Mouse (Mus musculus) limb, embryonic 15.5 days (tissue): ENCODE results near the gene Dazap2. TPM values are rescaled to one million over a fixed set of nuclear protein-coding genes. Genes with fewer than 3 reads are reported as not detected.
"Not testable (repeated sequence)": the region's sequence is repeated elsewhere in the genome, so short reads cannot be mapped to it uniquely, and the experiment has no call there.

Experiments
- ATAC-seq: fragments of 200-750 bp; cut with Nextera tagmentation; 2 replicates; pipeline ENCODE4 v1.8.0; 2017; ENCODE audit warnings: low read depth, moderate TSS enrichment; ENCODE audit not compliant: insufficient number of reproducible peaks, low FRiP score, low TSS enrichment
- H3K27ac ChIP-seq: fragments of 300-500 bp; sonication (generic); 2 replicates; pipeline ENCODE4 v1.5.1; 2015; ENCODE audit warnings: moderate library complexity, mild to moderate bottlenecking, inconsistent platforms
- H3K27me3 ChIP-seq: fragments of 300-500 bp; sonication (generic); 2 replicates; pipeline ENCODE4 v1.6.1; 2015; ENCODE audit warnings: inconsistent platforms
- H3K36me3 ChIP-seq: fragments of 300-500 bp; sonication (generic); 2 replicates; pipeline ENCODE4 v1.6.1; 2015; ENCODE audit warnings: inconsistent platforms
- H3K4me1 ChIP-seq: fragments of 300-500 bp; sonication (generic); 2 replicates; pipeline ENCODE4 v1.6.1; 2015; ENCODE audit warnings: inconsistent platforms
- H3K4me2 ChIP-seq: fragments of 300-500 bp; sonication (generic); 2 replicates; pipeline ENCODE4 v1.6.1; 2015; ENCODE audit warnings: mild to moderate bottlenecking, inconsistent platforms
- H3K4me3 ChIP-seq: fragments of 300-500 bp; sonication (generic); 2 replicates; pipeline ENCODE4 v1.5.1; 2015; ENCODE audit warnings: mild to moderate bottlenecking, inconsistent platforms
- H3K9ac ChIP-seq: fragments of 300-500 bp; sonication (generic); 2 replicates; pipeline ENCODE4 v1.6.1; 2015; ENCODE audit warnings: inconsistent platforms
- H3K9me3 ChIP-seq: fragments of 300-500 bp; sonication (generic); 2 replicates; pipeline ENCODE4 v1.6.1; 2016; ENCODE audit warnings: inconsistent platforms
- WGBS: fragments of 180-500 bp; shearing (Covaris S2); methylation state at CpG from one replicate; pipeline ENCODE4 v1.1.7; 2015; 5-methylcytosine and 5-hydroxymethylcytosine counted together
- polyA plus RNA-seq: library from polyadenylated mRNA; unstranded; fragments of >200 nt; fragmentation: Nextera tagmentation; extraction: Ambion mirVana; gene quantifications from 2 replicates; pipeline ENCODE4 v1.2.1, GENCODE M21; 2015

Dazap2 gene
- polyA plus RNA-seq, 1 experiment from 2014 or later, result 166 TPM

DNA sequence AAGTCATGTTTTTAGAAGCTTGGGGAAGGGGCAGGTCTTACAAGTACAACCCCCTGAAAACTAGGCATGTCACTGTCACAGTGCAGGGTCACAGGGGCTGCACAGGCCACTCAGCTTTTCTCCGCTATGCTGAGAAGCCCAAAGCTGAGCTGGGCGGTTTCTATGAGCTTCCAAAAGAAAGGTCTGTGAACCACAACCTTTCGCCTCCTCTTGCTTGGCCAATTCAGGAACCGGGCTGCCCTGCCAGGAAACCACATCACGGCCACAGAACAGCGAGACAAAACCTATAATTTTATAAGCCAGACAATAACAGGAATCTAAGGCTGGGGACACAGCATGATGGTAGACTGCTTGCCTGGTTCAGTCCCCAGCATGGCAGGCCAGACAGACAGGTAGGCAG, 26.9 kb upstream of the Dazap2 start:
- ATAC-seq, result no peak
- H3K27me3 ChIP-seq, result no peaks in the 10 kb centered on the region
- H3K27ac ChIP-seq, result no peak overlapping the region
- H3K9me3 ChIP-seq, result no peaks in the 10 kb centered on the region
- H3K9ac ChIP-seq, result no peak overlapping the region
- H3K36me3 ChIP-seq, result peaks cover 34% of the 10 kb centered on the region
- 78% methylated on average over 6 of the region's 6 CpGs for WGBS
- H3K4me1 ChIP-seq, result no peaks in the 10 kb centered on the region
- no peak overlapping the region for H3K4me2 ChIP-seq
- no peak overlapping the region for H3K4me3 ChIP-seq

DNA sequence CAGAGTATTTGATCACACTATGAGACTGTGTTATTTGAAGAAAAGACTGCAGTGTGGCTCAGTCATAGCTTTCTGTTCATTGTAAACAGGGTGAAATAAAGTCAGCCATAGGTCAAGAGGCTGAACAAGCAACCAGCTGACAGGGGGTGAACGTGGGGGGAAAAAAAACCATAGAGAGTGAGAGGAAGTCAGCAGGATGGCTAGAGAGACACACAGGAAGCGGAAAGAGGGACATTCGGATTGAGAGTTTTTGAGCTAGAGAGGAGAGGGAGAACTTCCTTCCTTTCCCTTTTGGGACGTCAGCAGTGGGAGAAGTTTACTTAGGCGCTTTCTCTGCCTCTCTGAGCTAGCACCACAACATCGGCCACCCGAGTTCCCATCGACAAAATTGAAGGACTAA, 24.7 kb upstream of the Dazap2 start:
- no peaks in the 10 kb centered on the region for H3K4me1 ChIP-seq
- no peaks in the 10 kb centered on the region for H3K27me3 ChIP-seq
- no peak overlapping the region for H3K27ac ChIP-seq
- peaks cover 29% of the 10 kb centered on the region for H3K36me3 ChIP-seq
- WGBS, result 75% methylated on average over 8 of the region's 8 CpGs
- H3K9ac ChIP-seq, result no peak overlapping the region
- H3K4me3 ChIP-seq, result no peak overlapping the region
- H3K9me3 ChIP-seq, result no peaks in the 10 kb centered on the region
- H3K4me2 ChIP-seq, result no peak overlapping the region
- ATAC-seq, result no peak

DNA sequence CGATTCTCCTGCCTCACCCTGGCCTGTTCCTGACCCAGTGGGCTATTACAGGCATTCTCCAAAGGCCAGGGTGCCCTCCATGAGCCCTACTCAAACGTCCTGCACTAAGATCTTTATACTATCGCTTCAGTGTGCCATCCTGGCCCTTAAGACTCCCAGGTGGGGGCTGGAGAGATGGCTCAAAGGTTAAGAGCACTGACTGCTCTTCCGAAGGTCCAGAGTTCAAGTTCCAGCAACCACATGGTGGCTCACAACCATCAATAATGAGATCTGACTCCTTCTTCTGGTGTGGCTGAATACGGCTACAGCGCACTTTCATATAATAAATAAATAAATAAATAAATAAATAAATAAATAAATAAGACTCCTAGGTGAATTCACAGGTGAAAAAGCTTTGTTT, 22.3 kb upstream of the Dazap2 start:
- ATAC-seq, result no peak
- H3K9ac ChIP-seq, result no peak overlapping the region
- no peaks in the 10 kb centered on the region for H3K9me3 ChIP-seq
- H3K27me3 ChIP-seq, result no peaks in the 10 kb centered on the region
- H3K4me2 ChIP-seq, result no peak overlapping the region
- WGBS, result 79% methylated on average over 6 of the region's 6 CpGs
- no peak overlapping the region for H3K4me3 ChIP-seq
- peaks cover 9% of the 10 kb centered on the region; the same call in 1 of the 2 replicates for H3K36me3 ChIP-seq
- H3K4me1 ChIP-seq, result no peaks in the 10 kb centered on the region
- no peak overlapping the region for H3K27ac ChIP-seq

DNA sequence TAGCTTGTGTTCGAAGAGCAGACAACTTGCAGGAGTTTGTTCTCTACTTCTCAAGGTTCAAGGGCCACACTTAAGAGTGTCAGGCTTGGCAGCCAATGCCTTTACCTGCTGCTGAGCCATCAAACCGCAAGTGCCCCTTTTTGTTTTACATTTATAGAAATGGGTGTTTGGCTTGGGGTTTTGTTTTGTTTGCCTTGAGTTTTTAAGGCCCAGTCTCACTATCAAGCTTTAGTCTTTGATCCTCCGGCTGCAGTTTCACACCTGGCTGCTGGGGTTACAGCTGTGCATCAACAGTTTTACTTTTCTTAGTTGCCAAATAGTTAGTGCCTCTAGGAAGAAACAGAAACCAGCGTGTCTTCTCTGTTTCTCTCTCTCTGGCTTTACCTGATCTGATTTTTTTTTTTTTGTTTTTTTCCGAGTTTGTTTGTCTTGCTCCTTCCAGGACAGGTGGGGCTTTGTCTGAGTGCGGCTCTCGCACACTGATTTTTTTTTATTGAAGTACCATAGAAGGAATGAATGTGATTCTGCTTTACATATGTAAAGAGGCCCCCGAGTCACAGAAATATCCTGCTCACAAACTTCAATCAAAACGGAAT, 16.8 kb upstream of the Dazap2 start:
- Histone ChIP-seq H3K36me3 (no peaks in the 10 kb centered on the region), H3K4me2 (peak overlapping the region; percentile 97), H3K9ac (peak overlapping the region; percentile 69; the same call in 1 of the 2 replicates), H3K4me3 (peak overlapping the region; percentile 76), H3K9me3 (no peaks in the 10 kb centered on the region), H3K27ac (peak overlapping the region; percentile 38; the same call in 1 of the 2 replicates), H3K4me1 (peaks cover 18% of the 10 kb centered on the region), H3K27me3 (peaks cover 15% of the 10 kb centered on the region)
- 20% methylated on average over 9 of the region's 9 CpGs for WGBS
- ATAC-seq, result no peak

DNA sequence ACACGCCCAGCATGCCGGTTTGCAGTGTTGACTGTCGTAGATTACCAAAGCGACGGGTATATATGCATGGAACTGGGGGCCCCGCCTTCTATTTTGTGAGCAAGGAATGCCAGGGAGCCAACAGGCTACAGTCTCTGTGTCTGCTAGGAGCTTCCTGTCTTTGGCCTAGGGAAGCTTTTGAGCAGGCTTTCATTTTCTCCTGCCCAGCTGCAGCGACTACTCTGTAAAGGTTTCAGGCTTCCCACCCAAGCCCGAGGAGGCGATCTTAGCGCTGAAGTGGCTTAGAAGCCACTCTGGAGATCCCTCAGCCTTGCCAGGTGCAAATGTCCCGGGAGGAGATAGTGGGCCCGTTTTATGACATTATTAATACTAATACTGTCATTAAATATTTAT, 16.3 kb upstream of the Dazap2 start:
- peak overlapping the region; percentile 76 for H3K4me3 ChIP-seq
- peak overlapping the region; percentile 97 for H3K4me2 ChIP-seq
- 1% methylated on average over 12 of the region's 12 CpGs for WGBS
- peaks cover 19% of the 10 kb centered on the region for H3K27me3 ChIP-seq
- H3K9me3 ChIP-seq, result no peaks in the 10 kb centered on the region
- no peaks in the 10 kb centered on the region for H3K36me3 ChIP-seq
- H3K27ac ChIP-seq, result peak overlapping the region; percentile 38; the same call in 1 of the 2 replicates
- peaks cover 18% of the 10 kb centered on the region for H3K4me1 ChIP-seq
- no peak for ATAC-seq
- H3K9ac ChIP-seq, result peak overlapping the region; percentile 69

DNA sequence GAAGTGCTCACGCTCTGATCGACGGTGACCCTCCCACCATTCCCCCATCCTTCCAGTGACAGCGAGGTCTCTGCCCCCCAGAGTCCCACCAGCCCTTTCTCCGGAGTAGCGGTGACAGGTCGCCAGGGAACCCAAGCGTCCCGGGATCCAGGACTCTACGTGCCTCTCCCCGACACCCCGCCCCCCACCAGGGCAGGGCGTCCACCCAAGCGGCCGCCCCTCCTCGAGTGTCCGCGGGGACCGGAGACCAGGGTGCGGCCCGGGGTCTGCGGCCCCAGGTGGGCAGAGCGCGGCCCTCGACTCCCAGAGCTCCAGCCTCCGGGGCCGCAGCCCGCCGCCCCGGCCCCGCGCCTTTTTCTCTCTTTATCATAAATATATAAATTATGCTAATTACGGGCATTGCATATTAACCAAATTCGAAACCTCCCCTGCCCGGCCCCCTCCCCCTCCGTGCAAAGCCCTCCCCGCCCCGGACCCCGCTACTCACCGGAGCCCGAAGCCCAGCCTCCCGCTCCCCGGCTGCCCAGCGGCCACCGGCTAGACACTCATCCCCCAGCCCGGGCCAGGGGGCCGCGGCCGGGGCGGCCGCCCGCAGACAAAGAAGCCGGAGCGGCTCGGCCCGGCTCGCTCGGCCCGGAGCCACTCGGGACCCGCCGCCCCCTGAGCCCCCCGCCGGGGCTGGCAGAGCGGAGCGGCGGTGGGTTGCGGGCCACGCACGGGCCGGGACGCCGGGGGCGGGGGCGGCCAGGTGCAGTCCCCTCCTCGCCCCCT, 15.7 kb upstream of the Dazap2 start, which contains the start of gene Pou6f1:
TSS of gene Pou6f1 (minus strand) at position 709 of the 771 bp plus-strand sequence.
- Histone ChIP-seq H3K9me3 (no peaks in the 10 kb centered on the region), H3K4me1 (peaks cover 18% of the 10 kb centered on the region), H3K27me3 (peaks cover 19% of the 10 kb centered on the region), H3K36me3 (no peaks in the 10 kb centered on the region), H3K27ac (peak within 1 kb of the TSS; percentile 47), H3K4me3 (peak within 1 kb of the TSS; percentile 76), H3K4me2 (peak within 1 kb of the TSS; percentile 97), H3K9ac (peak within 1 kb of the TSS; percentile 69)
- ATAC-seq, result peak; percentile 49
- WGBS, result 0% methylated on average over 60 of the region's 76 CpGs

DNA sequence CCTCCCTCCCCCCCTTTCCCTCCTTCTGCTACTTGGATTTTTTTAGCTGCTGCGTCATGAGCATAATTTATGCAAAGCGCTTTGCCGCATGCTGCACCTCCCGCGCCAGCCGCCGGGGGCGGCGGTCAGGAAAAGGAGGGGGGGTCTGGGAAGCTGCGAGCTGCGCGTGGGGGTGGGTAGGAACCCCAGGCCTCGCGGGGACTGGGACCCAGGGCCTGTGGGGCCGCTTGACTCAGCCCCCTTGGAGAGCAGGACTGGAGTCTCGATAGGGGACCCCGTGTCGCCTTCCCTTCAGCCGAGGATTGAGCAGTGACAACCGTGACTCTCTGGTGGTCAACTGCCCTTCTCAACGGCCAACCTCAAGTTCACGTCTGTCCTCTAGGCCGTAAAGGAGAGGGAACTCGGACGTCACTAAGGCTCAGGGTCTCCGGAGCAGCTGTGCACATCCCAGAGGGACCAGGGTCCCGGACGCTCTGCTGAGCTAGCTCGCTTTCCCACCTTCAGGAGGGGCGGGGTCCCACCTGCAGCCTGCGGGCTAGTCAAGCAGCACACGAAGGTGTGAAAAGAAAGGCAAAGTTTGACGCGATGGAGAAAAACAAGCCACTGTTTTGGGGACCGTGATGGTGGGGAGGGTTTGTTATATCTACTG, 15.0 kb upstream of the Dazap2 start:
- WGBS, result 1% methylated on average over 34 of the region's 35 CpGs
- H3K4me3 ChIP-seq, result peak overlapping the region; percentile 76
- peak overlapping the region; percentile 69 for H3K9ac ChIP-seq
- no peaks in the 10 kb centered on the region for H3K9me3 ChIP-seq
- H3K27ac ChIP-seq, result peak overlapping the region; percentile 47; the same call in 1 of the 2 replicates
- H3K36me3 ChIP-seq, result no peaks in the 10 kb centered on the region
- ATAC-seq, result peak; percentile 57
- peaks cover 24% of the 10 kb centered on the region for H3K4me1 ChIP-seq
- peak overlapping the region; percentile 97 for H3K4me2 ChIP-seq
- H3K27me3 ChIP-seq, result peaks cover 25% of the 10 kb centered on the region

DNA sequence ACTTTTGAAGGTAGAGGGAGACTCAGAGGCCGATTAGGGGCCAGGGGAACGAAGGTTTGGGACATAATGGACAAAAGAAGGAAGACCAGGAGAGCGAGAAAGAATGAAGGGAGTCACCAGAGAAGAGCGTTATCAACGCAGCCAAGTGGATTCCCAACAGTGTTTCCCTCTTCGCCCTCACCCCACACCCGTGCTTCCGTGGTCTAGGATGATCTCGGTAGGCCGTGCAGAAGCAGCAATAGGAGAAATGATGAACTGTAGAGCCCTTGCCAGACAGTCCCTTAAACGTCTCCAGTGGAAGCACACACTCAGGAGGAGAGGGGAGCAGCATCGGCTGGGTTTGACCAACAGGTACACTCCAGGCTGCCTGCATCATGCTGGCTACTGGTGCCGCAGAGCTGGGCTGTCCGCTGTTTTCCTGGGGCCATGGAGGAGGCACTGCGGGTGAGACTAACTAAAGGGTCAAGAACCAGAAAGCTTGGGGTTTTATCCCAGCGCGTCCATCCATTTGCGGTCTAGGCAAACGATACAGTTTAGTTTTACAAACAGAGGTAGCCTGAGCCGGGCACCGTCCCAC, 14.4 kb upstream of the Dazap2 start:
- peak overlapping the region; percentile 97 for H3K4me2 ChIP-seq
- 17% methylated on average over 21 of the region's 21 CpGs for WGBS
- peak overlapping the region; percentile 76 for H3K4me3 ChIP-seq

DNA sequence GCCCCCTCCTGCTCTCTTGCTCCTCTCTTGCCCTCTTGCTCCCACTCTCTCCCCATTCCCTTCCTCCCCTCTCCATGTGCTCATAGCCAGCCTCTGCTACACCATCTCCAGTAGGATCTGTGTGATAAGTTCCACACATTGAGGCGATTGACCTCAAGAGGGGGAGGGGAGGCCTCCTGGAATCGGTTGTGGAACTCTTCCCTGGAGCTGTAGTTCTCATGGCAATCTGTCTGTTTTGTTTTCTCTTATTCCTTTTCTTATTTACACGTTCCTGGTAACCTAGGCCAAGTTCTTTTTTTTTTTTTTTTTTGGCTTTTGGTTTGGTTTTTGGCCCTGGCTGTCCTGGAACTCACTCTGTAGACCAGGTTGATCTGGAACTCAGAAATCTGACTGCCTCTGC, 13.5 kb upstream of the Dazap2 start:
- Histone ChIP-seq H3K27ac (no peak overlapping the region), H3K4me1 (peaks cover 24% of the 10 kb centered on the region), H3K27me3 (peaks cover 25% of the 10 kb centered on the region), H3K9ac (no peak overlapping the region), H3K4me2 (no peak overlapping the region), H3K4me3 (no peak overlapping the region), H3K9me3 (no peaks in the 10 kb centered on the region), H3K36me3 (no peaks in the 10 kb centered on the region)
- 41% methylated on average over 3 of the region's 3 CpGs for WGBS
- no peak for ATAC-seq

More for the DNA sequence above, 14.4 kb upstream of the Dazap2 start:
- H3K9me3 ChIP-seq, result no peaks in the 10 kb centered on the region
- H3K4me1 ChIP-seq, result peaks cover 24% of the 10 kb centered on the region
- H3K36me3 ChIP-seq, result no peaks in the 10 kb centered on the region
- no peak for ATAC-seq
- H3K27me3 ChIP-seq, result peaks cover 25% of the 10 kb centered on the region
- H3K27ac ChIP-seq, result no peak overlapping the region
- H3K9ac ChIP-seq, result no peak overlapping the region

DNA sequence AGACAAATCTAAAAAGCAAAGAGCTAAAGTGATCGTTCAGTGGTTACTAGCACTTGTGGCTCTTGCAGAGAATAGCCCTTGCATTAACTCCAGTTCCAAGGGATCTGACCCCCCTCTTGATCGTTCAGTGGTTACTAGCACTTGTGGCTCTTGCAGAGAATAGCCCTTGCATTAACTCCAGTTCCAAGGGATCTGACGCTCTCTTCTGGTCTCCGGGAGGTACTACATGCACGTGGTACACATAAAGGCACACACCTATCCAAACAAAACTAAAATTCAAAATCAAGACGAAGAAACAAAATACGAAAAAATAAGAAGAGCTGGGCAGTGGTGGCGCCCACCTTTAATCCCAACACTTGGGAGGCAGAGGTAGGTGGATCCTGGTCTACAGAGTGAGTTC, 8.5 kb upstream of the Dazap2 start:
- not testable (repeated sequence) for H3K4me1 ChIP-seq, H3K4me2 ChIP-seq, H3K4me3 ChIP-seq, ATAC-seq, H3K9me3 ChIP-seq, H3K9ac ChIP-seq, H3K36me3 ChIP-seq, H3K27ac ChIP-seq
- WGBS, result 91% methylated on average over 8 of the region's 8 CpGs
- H3K27me3 ChIP-seq, result peaks cover 18% of the 10 kb centered on the region; the same call in 1 of the 2 replicates

DNA sequence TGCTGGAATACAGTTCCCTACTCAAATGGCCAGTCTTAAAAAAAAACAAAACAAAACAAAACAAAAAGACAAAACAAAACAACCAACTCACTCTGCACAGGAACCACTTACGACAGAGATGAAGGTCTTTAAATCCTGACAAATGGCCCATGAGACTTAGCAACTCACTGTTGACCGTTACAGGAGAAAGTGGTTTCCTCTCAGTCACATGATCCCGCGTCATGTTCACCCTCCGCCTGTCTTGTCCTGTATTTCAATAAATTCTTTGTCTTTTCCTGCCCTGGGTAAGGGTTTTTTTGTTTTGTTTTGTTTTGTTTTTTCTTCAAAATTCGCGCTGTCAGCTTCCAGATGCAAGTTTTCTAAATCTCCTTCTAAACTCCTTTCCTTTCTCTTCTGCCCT, 3.2 kb upstream of the Dazap2 start:
- 80% methylated on average over 7 of the region's 7 CpGs for WGBS
- ATAC-seq, result no peak
- H3K36me3 ChIP-seq, result no peaks in the 10 kb centered on the region
- no peak overlapping the region for H3K4me2 ChIP-seq
- H3K9me3 ChIP-seq, result no peaks in the 10 kb centered on the region
- H3K9ac ChIP-seq, result no peak overlapping the region
- no peak overlapping the region for H3K27ac ChIP-seq
- H3K27me3 ChIP-seq, result 0 out of 2 replicates have a peak, but pooled peaks cover 4% of the 10 kb centered on the region
- H3K4me1 ChIP-seq, result peaks cover 19% of the 10 kb centered on the region
- no peak overlapping the region for H3K4me3 ChIP-seq
